Mouse (Mus musculus) myocyte (in vitro differentiated cells): ENCODE results near the gene Kif12. TPM values are rescaled to one million over a fixed set of nuclear protein-coding genes. Genes with fewer than 3 reads are reported as not detected.

ENCODE experiments used
- H3K27me3 ChIP-seq: one replicate; pipeline ENCODE4 v1.6.1; 2011; ENCODE audit not compliant: control insufficient read depth, insufficient read depth, insufficient read length
- H3K36me3 ChIP-seq: one replicate; pipeline ENCODE4 v1.6.1; 2011; ENCODE audit not compliant: control insufficient read depth, insufficient read depth
- H3K4me2 ChIP-seq: one replicate; pipeline ENCODE4 v1.6.1; 2011; ENCODE audit warnings: low read depth, control low read depth
- H3K4me3 ChIP-seq: one replicate; pipeline ENCODE4 v1.5.1; 2011; ENCODE audit warnings: mild to moderate bottlenecking, control low read depth, moderate library complexity
- H3K79me2 ChIP-seq: one replicate; pipeline ENCODE4 v1.6.1; 2011; ENCODE audit not compliant: control insufficient read depth, insufficient read depth
- H3ac ChIP-seq: one replicate; pipeline ENCODE4 v1.6.1; 2011; ENCODE audit not compliant: control insufficient read depth, insufficient read length
- CEBPB ChIP-seq: IDR thresholded peaks from 2 replicates; pipeline ENCODE4 v1.6.1; 2011; ENCODE audit warnings: mild to moderate bottlenecking, moderate library complexity; ENCODE audit not compliant: poor library complexity, insufficient read depth, severe bottlenecking
- E2F4 ChIP-seq: IDR thresholded peaks from one replicate; pipeline ENCODE4 v1.6.1; 2011; ENCODE audit warnings: mild to moderate bottlenecking, control low read depth, moderate library complexity; ENCODE audit not compliant: insufficient read depth
- MAX ChIP-seq: IDR thresholded peaks from one replicate; pipeline ENCODE4 v1.6.1; 2011; ENCODE audit warnings: low read depth, mild to moderate bottlenecking, control low read depth
- MYOD1 ChIP-seq, 3 experiments: IDR thresholded peaks; one replicate each; pipeline ENCODE4 v1.6.1; 2011; ENCODE audit warnings: control low read depth in 2 of 3, low read depth in 2 of 3, mild to moderate bottlenecking in 2 of 3, moderate library complexity in 1 of 3; ENCODE audit not compliant: insufficient read length in 2 of 3, control insufficient read depth in 1 of 3
- MYOG ChIP-seq, 3 experiments: IDR thresholded peaks; one replicate each; pipeline ENCODE4 v1.6.1; 2011; ENCODE audit warnings: control low read depth in 2 of 3, low read depth in 2 of 3, mild to moderate bottlenecking in 2 of 3; ENCODE audit not compliant: insufficient read length in 2 of 3, control insufficient read depth in 1 of 3, insufficient read depth in 1 of 3
- POLR2A ChIP-seq: IDR thresholded peaks from one replicate; pipeline ENCODE4 v1.6.1; 2011; ENCODE audit warnings: low read depth, mild to moderate bottlenecking, control low read depth, moderate library complexity; ENCODE audit not compliant: insufficient read length
- POLR2AphosphoS2 ChIP-seq: IDR thresholded peaks from one replicate; pipeline ENCODE4 v1.6.1; 2011; ENCODE audit warnings: low read depth, control low read depth; ENCODE audit not compliant: insufficient read length
- REST ChIP-seq: IDR thresholded peaks from one replicate; pipeline ENCODE4 v1.6.1; 2011; ENCODE audit warnings: mild to moderate bottlenecking, control low read depth, moderate library complexity; ENCODE audit not compliant: insufficient read depth, insufficient read length
- SRF ChIP-seq: IDR thresholded peaks from one replicate; pipeline ENCODE4 v1.6.1; 2011; ENCODE audit warnings: low read depth; ENCODE audit not compliant: control insufficient read depth, insufficient read length
- TCF12 ChIP-seq: IDR thresholded peaks from one replicate; pipeline ENCODE4 v1.6.1; 2011; ENCODE audit warnings: mild to moderate bottlenecking, control low read depth; ENCODE audit not compliant: poor library complexity, insufficient read depth, severe bottlenecking
- TCF3 ChIP-seq: IDR thresholded peaks from one replicate; pipeline ENCODE4 v1.6.1; 2011; ENCODE audit warnings: low read depth, control low read depth; ENCODE audit not compliant: insufficient read length
- USF1 ChIP-seq: IDR thresholded peaks from one replicate; pipeline ENCODE4 v1.6.1; 2011; ENCODE audit warnings: low read depth, mild to moderate bottlenecking, control low read depth, moderate library complexity
- polyA plus RNA-seq: library from polyadenylated mRNA; unstranded; fragments of >200 nt; fragmentation: generic; extraction: Trizol; gene quantifications from one replicate; pipeline ENCODE4 v1.2.1, GENCODE M21; 2012; ENCODE audit warnings: missing spikeins

Kif12 gene
- polyA plus RNA-seq, 1 experiment = not detected

DNA sequence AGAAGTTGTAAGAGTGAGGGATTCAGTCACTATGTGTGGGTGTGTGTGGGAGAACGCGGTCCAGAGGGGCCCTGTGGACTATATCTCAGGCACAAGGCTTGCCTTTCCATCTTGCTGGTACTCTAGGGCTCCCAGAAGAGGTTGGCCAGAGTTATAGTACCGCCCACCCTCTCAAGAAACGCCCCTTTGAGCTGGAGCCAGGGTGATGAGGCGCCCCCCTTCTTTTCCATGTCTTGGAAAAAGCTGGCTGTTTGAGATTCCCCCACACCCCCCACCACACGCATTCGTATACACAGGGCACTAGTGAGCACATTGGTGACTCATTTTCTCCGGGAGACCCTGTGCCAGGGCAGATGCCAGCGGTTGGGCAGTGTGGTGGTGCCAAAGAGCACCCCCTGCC, 44.6 kb upstream of the Kif12 start:
- H3K27me3 ChIP-seq = peaks cover 36% of the 10 kb centered on the region

GRCm38 (mm10) chr4:63215993-63216531, 44.1 kb upstream of the Kif12 start:
- H3K79me2 ChIP-seq = no peaks in the 10 kb centered on the region
- no peak overlapping the region for H3K4me3 ChIP-seq
- no peaks in the 10 kb centered on the region for H3K36me3 ChIP-seq
- no peak overlapping the region for H3ac ChIP-seq
- peaks cover 40% of the 10 kb centered on the region for H3K27me3 ChIP-seq
- TF ChIP-seq CEBPB (no peak), TCF3 (no peak), MYOD1 (IDR thresholded peaks at IDR 0.05; ENCODE audit: control insufficient read depth in 1 of 3, insufficient read length in 2 of 3, low read depth in 2 of 3) (no peak), POLR2AphosphoS2 (no peak), MAX (no peak), REST (no peak), SRF (no peak), E2F4 (no peak), POLR2A (no peak), MYOG (IDR thresholded peaks at IDR 0.05; ENCODE audit: control insufficient read depth in 1 of 3, insufficient read depth in 1 of 3, insufficient read length in 2 of 3, low read depth in 2 of 3) (no peak), TCF12 (no peak), USF1 (no peak)
- peak overlapping the region; percentile 84 for H3K4me2 ChIP-seq

More for the DNA sequence above, 44.6 kb upstream of the Kif12 start:
- H3K4me3 ChIP-seq = no peak overlapping the region
- H3ac ChIP-seq = no peak overlapping the region
- no peak overlapping the region for H3K4me2 ChIP-seq
- H3K79me2 ChIP-seq = no peaks in the 10 kb centered on the region
- TF ChIP-seq E2F4 = no peak
- no peak for TF ChIP-seq MYOD1 (IDR thresholded peaks at IDR 0.05; ENCODE audit: control insufficient read depth in 1 of 3, insufficient read length in 2 of 3, low read depth in 2 of 3)
- TF ChIP-seq MYOG (IDR thresholded peaks at IDR 0.05; ENCODE audit: control insufficient read depth in 1 of 3, insufficient read depth in 1 of 3, insufficient read length in 2 of 3, low read depth in 2 of 3) = no peak
- no peak for TF ChIP-seq MAX
- TF ChIP-seq POLR2AphosphoS2 = no peak
- no peak for TF ChIP-seq SRF
- TF ChIP-seq TCF3 = no peak
- TF ChIP-seq USF1 = no peak
- no peak for TF ChIP-seq POLR2A
- no peak for TF ChIP-seq CEBPB
- no peak for TF ChIP-seq REST
- TF ChIP-seq TCF12 = no peak
- no peaks in the 10 kb centered on the region for H3K36me3 ChIP-seq

GRCm38 (mm10) chr4:63215185-63215992, 43.5 kb upstream of the Kif12 start:
- Histone ChIP-seq H3K79me2 (no peaks in the 10 kb centered on the region), H3K4me3 (no peak overlapping the region), H3ac (peak overlapping the region; percentile 7), H3K4me2 (peak overlapping the region; percentile 84), H3K36me3 (no peaks in the 10 kb centered on the region), H3K27me3 (peaks cover 40% of the 10 kb centered on the region)
- TF ChIP-seq POLR2A (no peak), POLR2AphosphoS2 (no peak), TCF12 (no peak), MYOG (IDR thresholded peaks at IDR 0.05; ENCODE audit: control insufficient read depth in 1 of 3, insufficient read depth in 1 of 3, insufficient read length in 2 of 3, low read depth in 2 of 3) (no peak), MAX (no peak), TCF3 (no peak), E2F4 (no peak), CEBPB (no peak)

GRCm38 (mm10) chr4:63213907-63214621, 42.1 kb upstream of the Kif12 start, which contains the start of gene Col27a1:
Col27a1 (plus strand) TSS chr4:63214004.
- no peak within 1 kb of the TSS for H3K4me2 ChIP-seq
- peaks cover 40% of the 10 kb centered on the region for H3K27me3 ChIP-seq
- no peaks in the 10 kb centered on the region for H3K79me2 ChIP-seq
- TF ChIP-seq E2F4 (no peak), MYOD1 (IDR thresholded peaks at IDR 0.05; ENCODE audit: control insufficient read depth in 1 of 3, insufficient read length in 2 of 3, low read depth in 2 of 3) (no peak), TCF3 (no peak), MYOG (IDR thresholded peaks at IDR 0.05; ENCODE audit: control insufficient read depth in 1 of 3, insufficient read depth in 1 of 3, insufficient read length in 2 of 3, low read depth in 2 of 3) (no peak), TCF12 (no peak), POLR2AphosphoS2 (no peak), MAX (no peak), POLR2A (no peak), SRF (no peak)
- H3ac ChIP-seq = no peak within 1 kb of the TSS
- H3K4me3 ChIP-seq = no peak within 1 kb of the TSS
- no peaks in the 10 kb centered on the region for H3K36me3 ChIP-seq
